Mouse (Mus musculus): Measurements from ENCODE around the gene Irf2.

The Irf2 gene

DNA sequence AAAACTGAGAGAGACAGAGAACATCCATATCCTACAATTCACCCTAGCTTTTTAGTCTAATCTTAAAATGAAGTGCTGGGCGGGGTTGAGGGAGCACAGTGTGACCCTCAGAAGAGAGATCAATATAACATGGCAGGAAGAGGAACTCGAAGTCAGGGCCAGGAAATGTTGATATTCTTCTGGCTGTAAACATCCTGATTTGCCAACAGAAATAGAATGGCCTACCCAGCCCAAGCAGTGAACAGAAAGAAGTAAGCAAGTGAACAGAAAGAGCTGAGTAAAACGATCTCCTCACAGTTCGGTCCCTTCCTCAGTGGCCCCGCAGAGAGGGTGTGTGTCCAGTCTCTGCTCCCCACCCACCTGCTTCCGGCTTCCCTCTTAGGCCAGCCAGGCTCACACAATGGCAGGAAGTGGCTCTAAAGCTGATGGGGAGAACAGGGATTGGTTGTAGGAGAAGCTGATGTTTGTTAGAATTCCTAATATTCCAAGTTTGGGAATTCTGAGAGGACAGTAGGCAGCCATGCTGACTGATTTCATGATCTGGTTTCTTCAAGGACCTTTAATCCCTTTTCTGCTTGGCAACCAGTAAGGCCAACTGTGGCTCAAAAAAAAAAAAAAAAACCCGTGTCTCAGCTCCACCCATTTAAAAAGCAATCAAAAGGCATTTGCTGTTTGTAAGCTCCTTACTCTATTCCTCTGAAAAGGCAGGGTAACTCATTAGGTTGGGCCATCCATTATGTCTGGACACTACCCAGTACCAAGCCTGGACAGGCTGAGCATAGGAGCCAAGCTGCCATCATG lies 105.6 kb downstream of the Irf2 start:
- no peak for DNase-seq

GRCm38 (mm10) chr8:46845891-46846290 lies 106.4 kb downstream of the Irf2 start:
- DNase-seq, result no peak

DNA sequence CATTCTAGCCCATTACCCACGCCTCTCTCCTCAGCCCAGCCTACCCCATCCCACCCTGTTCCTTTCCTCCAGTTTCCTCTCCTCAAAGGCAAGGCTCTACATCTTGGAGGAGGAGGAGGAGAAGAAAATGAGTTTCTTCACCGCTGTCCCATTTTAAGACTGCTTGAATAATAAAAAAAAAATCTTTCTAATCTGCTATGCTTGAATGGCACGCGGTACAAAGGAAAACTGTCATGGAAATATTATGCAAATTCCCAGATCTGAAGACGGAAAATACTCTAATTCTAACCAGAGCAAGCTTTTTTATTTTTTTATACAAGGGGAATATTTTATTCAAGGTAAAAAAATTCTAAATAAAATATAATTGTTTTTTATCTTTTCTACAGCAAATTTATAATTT lies 107.4 kb downstream of the Irf2 start:
- no peak for DNase-seq

GRCm38 (mm10) chr8:46848011-46848641 lies 108.6 kb downstream of the Irf2 start:
- no peak for DNase-seq

GRCm38 (mm10) chr8:46848931-46849330 lies 109.4 kb downstream of the Irf2 start:
- DNase-seq, result no peak

DNA sequence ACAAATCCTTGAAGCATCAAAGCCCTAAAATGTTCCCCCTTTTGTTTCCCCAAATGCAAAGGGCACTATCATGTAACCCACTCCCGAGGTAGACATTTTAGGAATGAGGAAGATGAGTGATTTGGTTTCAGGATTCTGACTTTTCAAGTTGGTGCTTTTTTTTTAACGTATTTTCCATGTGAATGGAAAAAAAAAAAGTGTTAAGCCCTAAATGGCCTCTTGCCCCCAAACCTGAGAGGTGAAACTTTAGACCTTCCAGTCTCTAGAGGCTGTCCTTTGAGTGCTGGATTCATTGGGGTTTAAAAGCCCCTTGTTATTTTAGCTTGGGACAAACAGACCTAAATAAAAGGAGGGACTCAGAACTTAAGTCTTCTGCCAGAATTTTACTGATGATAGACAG lies 109.9 kb downstream of the Irf2 start:
- DNase-seq, result no peak

GRCm38 (mm10) chr8:46850258-46850897 lies 110.8 kb downstream of the Irf2 start:
- no peak for DNase-seq

GRCm38 (mm10) chr8:46851560-46851959 lies 112.0 kb downstream of the Irf2 start:
- DNase-seq, result no peak

GRCm38 (mm10) chr8:46852377-46852776 lies 112.8 kb downstream of the Irf2 start:
- DNase-seq, result no peak

GRCm38 (mm10) chr8:46859164-46859846 lies 119.8 kb downstream of the Irf2 start:
- DNase-seq, result no peak

DNA sequence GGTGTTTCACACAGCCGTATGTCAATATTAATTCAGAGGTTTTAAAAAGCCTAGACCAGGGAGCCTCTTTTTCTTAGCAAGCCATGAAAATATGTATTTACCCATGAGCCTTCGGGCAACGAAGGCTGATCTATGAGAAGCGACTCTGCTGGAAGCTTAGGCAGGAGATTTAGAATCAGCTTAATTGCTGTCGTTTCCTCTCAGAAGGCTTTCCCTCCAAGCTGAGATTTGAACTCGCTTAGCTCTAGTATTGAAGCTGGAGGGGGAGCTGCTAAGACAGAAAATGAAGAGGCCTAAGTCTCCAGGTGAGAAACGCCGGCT lies 120.3 kb downstream of the Irf2 start:
- DNase-seq, result no peak

DNA sequence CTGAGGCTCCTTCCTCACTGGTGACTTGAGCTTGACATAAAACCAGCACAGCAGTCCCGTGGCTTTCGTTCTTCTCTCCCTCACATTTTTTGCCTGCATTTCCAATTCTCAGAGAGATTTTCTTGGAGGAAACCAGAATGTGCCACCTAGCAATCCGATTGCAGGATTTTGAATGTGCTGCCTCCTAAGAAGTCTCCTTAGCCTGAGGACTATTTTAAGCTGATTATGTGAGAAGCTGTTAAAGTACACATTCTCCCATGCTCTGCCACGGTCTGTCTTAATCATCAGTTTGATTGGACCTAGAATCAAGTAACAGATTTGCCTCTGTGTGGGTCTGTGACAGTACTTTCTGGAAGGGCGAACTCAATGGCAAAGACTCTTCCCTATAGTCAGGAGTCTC lies 123.0 kb downstream of the Irf2 start:
- no peak for DNase-seq

GRCm38 (mm10) chr8:46865428-46865827 lies 125.9 kb downstream of the Irf2 start:
- no peak for DNase-seq

GRCm38 (mm10) chr8:46867440-46867839 lies 127.9 kb downstream of the Irf2 start:
- DNase-seq, result no peak

DNA sequence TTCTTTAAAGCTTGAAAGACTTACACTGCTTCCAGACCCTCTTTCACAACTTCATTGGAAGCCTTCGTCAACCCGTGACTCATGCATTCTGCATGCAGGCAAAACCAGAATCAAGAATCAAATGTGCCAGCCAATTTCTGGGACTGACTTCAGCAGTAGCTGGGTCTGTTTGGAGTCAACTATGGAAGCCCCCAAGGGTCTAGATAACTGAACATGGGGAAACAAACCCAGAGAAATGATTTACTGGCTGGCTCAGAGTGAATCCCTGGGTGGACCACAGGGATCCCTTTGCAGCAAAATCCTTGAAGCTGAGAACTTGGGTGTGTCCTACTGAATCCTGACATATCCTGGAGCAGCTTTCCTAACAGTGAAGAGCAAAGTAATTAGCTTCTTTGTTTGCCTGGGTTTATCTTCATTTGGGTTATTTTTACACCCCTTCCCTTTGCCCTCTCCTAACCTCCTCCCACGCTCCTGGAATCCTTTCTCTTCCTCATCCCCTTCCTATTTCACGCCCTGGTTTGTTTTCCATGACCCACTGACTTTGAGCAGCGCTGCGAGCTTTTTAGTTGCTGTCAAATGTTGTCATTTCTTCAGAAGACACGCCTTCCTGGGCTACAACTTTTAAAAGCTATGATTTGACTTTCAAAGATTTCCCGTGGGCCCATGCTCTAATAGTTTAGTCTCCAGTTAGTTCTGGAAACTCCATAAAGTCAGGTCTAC lies 129.0 kb downstream of the Irf2 start:
- no peak for DNase-seq

GRCm38 (mm10) chr8:46869521-46869925 lies 130.0 kb downstream of the Irf2 start:
- no peak for DNase-seq

GRCm38 (mm10) chr8:46871086-46871485 lies 131.6 kb downstream of the Irf2 start:
- DNase-seq, result no peak

GRCm38 (mm10) chr8:46875615-46876293 lies 136.2 kb downstream of the Irf2 start:
- DNase-seq, result no peak

DNA sequence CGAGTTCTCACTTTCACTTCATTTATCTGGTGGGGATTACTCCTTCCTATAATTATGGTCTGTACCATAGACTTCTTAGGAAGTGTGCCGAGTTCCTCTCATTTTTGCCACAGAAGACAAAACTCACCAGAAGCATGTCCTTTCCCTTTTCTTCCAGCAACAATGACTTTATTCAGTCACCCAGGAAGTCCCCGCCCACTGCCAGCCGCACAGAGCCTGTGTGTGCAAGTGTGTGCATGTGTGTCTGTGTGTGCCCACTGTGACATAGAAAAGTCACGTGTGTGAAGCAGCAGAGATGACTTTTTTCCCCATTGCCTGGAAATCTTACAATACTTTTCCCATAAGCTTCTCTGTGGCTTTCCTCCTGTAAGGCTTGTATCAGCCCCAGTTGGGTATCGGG lies 141.8 kb downstream of the Irf2 start:
- no peak for DNase-seq

DNA sequence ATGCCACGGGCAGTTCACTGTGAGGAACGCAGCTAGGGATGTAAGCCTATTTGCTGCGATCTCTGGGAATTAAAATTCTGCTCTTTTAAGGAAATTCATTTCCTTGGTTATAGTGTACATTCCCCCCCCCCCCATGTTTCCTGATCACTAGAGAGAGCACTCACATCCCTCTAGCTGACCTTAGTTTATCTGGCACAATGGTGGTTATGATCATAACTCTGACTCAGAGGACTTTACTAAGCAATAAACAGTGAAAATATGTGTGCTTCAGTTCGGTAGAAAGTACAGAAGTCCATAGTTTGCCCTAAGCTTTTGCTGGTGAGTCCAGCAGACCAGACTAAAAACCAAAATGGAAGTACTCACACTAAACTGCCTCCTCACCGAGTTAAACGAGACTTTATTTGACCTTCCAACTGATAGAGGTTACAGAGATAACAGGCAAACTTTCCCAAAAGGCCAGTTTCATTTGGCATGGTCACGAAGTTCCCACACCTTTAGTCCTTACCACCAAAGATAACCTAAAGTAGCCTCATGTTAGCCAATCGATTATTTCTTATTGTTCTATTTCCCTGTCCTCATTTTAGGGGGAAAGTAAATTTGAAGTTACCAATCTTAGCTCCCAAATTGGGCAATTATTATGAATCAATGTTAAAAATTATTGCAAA lies 142.4 kb downstream of the Irf2 start:
- no peak for DNase-seq

DNA sequence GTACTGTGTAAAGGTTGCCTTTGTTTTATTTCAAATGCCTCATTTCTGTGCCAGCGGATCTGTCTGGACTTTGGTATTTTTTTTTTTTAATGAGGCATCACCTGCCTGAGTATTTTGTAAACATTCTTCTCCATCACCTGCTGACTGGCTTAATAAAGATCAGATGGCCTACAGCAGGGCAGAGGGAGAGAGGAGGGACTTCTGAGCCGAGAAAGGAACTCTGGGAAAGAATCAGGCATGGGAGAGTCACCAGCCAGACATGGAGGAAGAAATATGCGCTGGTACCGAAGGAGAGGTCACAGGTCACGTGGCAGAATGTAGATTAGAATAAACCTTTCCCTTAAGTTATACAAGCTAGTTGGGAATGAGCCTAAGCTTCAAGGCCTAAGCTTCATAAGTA lies 143.2 kb downstream of the Irf2 start:
- DNase-seq, result no peak
